In the genomic region with DNA sequence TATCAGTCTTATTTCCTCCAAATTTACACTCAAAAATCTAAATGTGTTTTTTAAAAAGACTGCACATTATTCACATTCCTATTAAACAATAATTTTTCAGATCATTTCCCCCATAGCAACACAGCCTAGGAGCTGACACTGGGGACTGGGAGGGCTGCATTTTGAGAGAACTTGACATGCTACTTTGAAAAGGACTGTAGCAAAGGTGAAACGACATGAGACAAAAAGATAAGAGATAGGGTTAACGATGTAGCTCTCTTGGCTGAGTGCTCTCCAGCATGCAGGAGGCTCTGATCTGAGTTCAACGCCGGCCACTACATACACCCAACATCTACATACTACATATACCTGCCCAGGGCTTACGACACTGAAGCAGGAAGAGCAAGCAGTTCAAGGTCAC, we compare ENCODE assay signal across 18 mouse cellular contexts.
"Had no signal": no experiment of that assay in that cellular context is flagged by ENCODE, and none has a peak within 500 bp of the region (broad histone marks: within the 10 kb centered on the region; RNA-seq: fewer than 3 reads in every experiment).

No protein-coding gene starts in this region.

- DNase-seq: kidney, adult 8-10 months; kidney, postnatal 10 days; kidney, postnatal 36 days; left cerebral cortex, postnatal 4 days; lung, adult 2 months; lung, postnatal 14 days; lung, postnatal 4 days; thymus, adult 2 months; thymus, postnatal 14 days had no signal

- H3K4me2 ChIP-seq: kidney, embryonic 15.5 days; limb, embryonic 12.5 days; limb, embryonic 15.5 days; midbrain, embryonic 13.5 days had no signal

- ATAC-seq: intestine, postnatal 0 days; midbrain, embryonic 13.5 days; midbrain, embryonic 16.5 days had no signal

- H3K27me3 ChIP-seq: kidney, embryonic 15.5 days; limb, embryonic 12.5 days; limb, embryonic 15.5 days; midbrain, embryonic 13.5 days had no signal

- H3K9me3 ChIP-seq: kidney, embryonic 15.5 days; limb, embryonic 12.5 days; limb, embryonic 15.5 days; midbrain, embryonic 10.5 days; midbrain, embryonic 13.5 days had no signal

- H3K4me1 ChIP-seq: kidney, embryonic 15.5 days; limb, embryonic 12.5 days; limb, embryonic 15.5 days; midbrain, embryonic 10.5 days; midbrain, embryonic 13.5 days had no signal

- H3K4me3 ChIP-seq: kidney, embryonic 15.5 days; limb, embryonic 12.5 days; limb, embryonic 15.5 days; midbrain, embryonic 10.5 days; midbrain, embryonic 13.5 days; myocyte had no signal

- H3K9ac ChIP-seq: kidney, embryonic 15.5 days; limb, embryonic 12.5 days; limb, embryonic 15.5 days; midbrain, embryonic 13.5 days had no signal

- H3K27ac ChIP-seq: kidney, embryonic 15.5 days; limb, embryonic 12.5 days; limb, embryonic 15.5 days; midbrain, embryonic 10.5 days; midbrain, embryonic 13.5 days; stomach, postnatal 0 days had no signal
